ENCODE assay signal across 9 mouse cellular contexts in the genomic region with DNA sequence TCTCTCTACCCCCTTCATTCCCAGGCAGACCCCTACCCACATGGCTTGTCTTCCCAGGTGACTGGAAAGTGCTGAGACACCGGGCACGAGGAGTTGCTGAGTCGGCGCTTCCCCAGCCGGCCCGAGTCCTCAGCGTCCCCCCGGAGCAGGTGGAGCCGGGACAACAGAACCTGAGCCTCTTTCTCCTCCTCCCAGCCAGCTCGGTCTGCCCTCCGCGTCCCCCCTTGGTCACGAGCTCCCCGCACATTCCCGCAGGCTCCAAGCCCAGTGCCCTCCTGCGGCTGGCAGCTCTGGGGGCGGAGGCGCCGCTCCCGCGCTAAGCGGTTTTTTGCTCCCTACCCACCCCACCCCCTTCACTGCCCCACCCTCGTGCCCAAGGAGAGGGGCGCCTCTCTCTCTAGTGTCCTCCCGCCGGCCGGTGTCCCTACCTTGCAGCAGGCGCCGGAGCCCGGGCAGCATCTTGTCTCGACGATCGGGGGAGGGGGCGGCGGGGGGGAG. TPM values are rescaled to one million over a fixed set of nuclear protein-coding genes. Genes with fewer than 3 reads are reported as not detected.
DNase-seq lines count a peak whose midpoint lies in the region; ATAC-seq and TF ChIP-seq lines count a peak whose summit lies in the region.
"Had no signal": no experiment of that assay in that cellular context is flagged by ENCODE, and none has a peak within 500 bp of the region (broad histone marks: within the 10 kb centered on the region; RNA-seq: fewer than 3 reads in every experiment).

Gene Rtn4rl2 (minus strand): TSS at position 477 of the 498 bp plus-strand sequence.

- intact Hi-C loops in gastrocnemius, adult 2 months (cut with DNase I): loop anchor here (5.0 kb wide), 1 partner anchor 121 kb away; no protein-coding TSS in a partner anchor

- no peaks in the 10 kb centered on the region for H3K36me3 ChIP-seq in thymus, adult 2 months (ENCODE audit: control insufficient read depth, insufficient read depth, low read length)
- H3K36me3 ChIP-seq in midbrain, embryonic 15.5 days (replicated peaks): no peaks in the 10 kb centered on the region

- H3K9ac ChIP-seq in midbrain, embryonic 15.5 days: peak within 1 kb of the TSS; percentile 44

- peak within 1 kb of the TSS; percentile 46; the same call in 1 of the 2 replicates for H3K27ac ChIP-seq in gastrocnemius, adult 2 months
- no peak within 1 kb of the TSS for H3K27ac ChIP-seq in thymus, adult 2 months (ENCODE audit: control insufficient read depth, insufficient read depth, low read length)
- H3K27ac ChIP-seq in midbrain, embryonic 15.5 days: peak within 1 kb of the TSS; percentile 34

- no peak for DNase-seq in gastrocnemius, adult 2 months
- DNase-seq in gastrocnemius, adult 8-10 months (ENCODE audit: low spot score in 2 of 2): no peak
- DNase-seq in thymus, adult 2 months: no peak
- no peak for DNase-seq in thymus, postnatal 0 days (ENCODE audit: low spot score)
- DNase-seq in layer of hippocampus, postnatal 10 days (ENCODE audit: low spot score in 2 of 2): peak in 1 of 2 experiments; percentile 52

- peaks cover 30% of the 10 kb centered on the region for H3K27me3 ChIP-seq in thymus, adult 2 months (ENCODE audit: control insufficient read depth, insufficient read depth, low read length)
- peaks cover 49% of the 10 kb centered on the region for H3K27me3 ChIP-seq in midbrain, embryonic 15.5 days (replicated peaks)

- TF ChIP-seq POLR2A in thymus, adult 2 months (IDR thresholded peaks at IDR 0.05; ENCODE audit: control insufficient read depth, extremely low read depth, insufficient read depth, low read length, poor library complexity): no peak

- H3K9me3 ChIP-seq in midbrain, embryonic 15.5 days: no peaks in the 10 kb centered on the region

- WGBS in thymus, adult 2 months: 2% methylated on average over 35 of the region's 35 CpGs
- 2% methylated on average over 26 of the region's 35 CpGs for whole genome bisulfite sequencing in midbrain, embryonic 15.5 days

- H3K4me1 ChIP-seq in thymus, adult 2 months (replicated peaks; ENCODE audit: control insufficient read depth, insufficient read depth, low read length): peaks cover 14% of the 10 kb centered on the region
- peaks cover 50% of the 10 kb centered on the region for H3K4me1 ChIP-seq in midbrain, embryonic 15.5 days

- peak within 1 kb of the TSS; percentile 92 for H3K4me2 ChIP-seq in midbrain, embryonic 15.5 days

- H3K4me3 ChIP-seq in gastrocnemius, adult 2 months: peak within 1 kb of the TSS; percentile 70
- peak within 1 kb of the TSS; percentile 28 for H3K4me3 ChIP-seq in thymus, adult 2 months (ENCODE audit: control insufficient read depth, insufficient read depth, low read length)
- H3K4me3 ChIP-seq in midbrain, embryonic 15.5 days: peak within 1 kb of the TSS; percentile 75

- ATAC-seq in midbrain, embryonic 15.5 days (replicated peaks): peak; percentile 17
- ATAC-seq in inflammation-experienced regulatory T-cells, adult 6 months: no peak
- no peak for ATAC-seq in activated CD4-positive, CD25-positive, alpha-beta regulatory T cell, adult 4 months

- no peak for TF ChIP-seq CTCF in gastrocnemius, adult 2 months (IDR thresholded peaks at IDR 0.05)
- TF ChIP-seq CTCF in thymus, adult 2 months (IDR thresholded peaks at IDR 0.05; ENCODE audit: borderline replicate concordance, control insufficient read depth, extremely low read depth, insufficient read depth, low read length, poor library complexity): no peak

RNA-seq across cellular contexts. Expression of gene Rtn4rl2, which starts in this region (rescaled TPM):
- under 1 TPM; 0.28 to 0.41 TPM for total RNA-seq in gastrocnemius, adult 2 months (2021)
- under 1 TPM in 3 of 4 experiments, not detected in 1; 0.19 to 0.62 (median 0.43) TPM for total RNA-seq in gastrocnemius, adult 8-10 months (2022)
- 1.8 and 2.1 TPM in 2 replicates for polyA plus RNA-seq in thymus, adult 2 months (2012; rRNA removed)
- 0.10 and 0.22 TPM in 2 replicates for polyA plus RNA-seq in thymus, postnatal 0 days (2015; fragmentation: Nextera tagmentation; extraction: Ambion mirVana)
- total RNA-seq in layer of hippocampus, postnatal 10 days (2021): 100 to 1,000 TPM; 108 to 116 TPM
- 4.9 and 6.0 TPM in 2 replicates for polyA plus RNA-seq in midbrain, embryonic 15.5 days (2015; fragmentation: Nextera tagmentation; extraction: Ambion mirVana)
- polyA plus RNA-seq in inflammation-experienced regulatory T-cells, adult 6 months (2017; shearing (Covaris generic)): not detected
- not detected for polyA plus RNA-seq in activated CD4-positive, CD25-positive, alpha-beta regulatory T cell, adult 4 months (2017; shearing (Covaris generic))
- total RNA-seq: hematopoietic stem cell, adult 5-6 weeks had no signal

Comparison
In these comparisons a context has a peak if more than half of its experiments do, and no peak if none do; other contexts are left out.
1. RNA of gene Rtn4rl2 (total RNA-seq): 108 to 116 TPM in layer of hippocampus, postnatal 10 days; 0.19 to 0.62 TPM in gastrocnemius, adult 8-10 months and 0.28 to 0.41 TPM in gastrocnemius, adult 2 months; every median in the first group is over 10 times any median in the second.
2. Peak in every context shown above with its lines, with median percentiles within 50 percentile points of each other: H3K4me3 ChIP-seq.